Mouse (Mus musculus) spleen, adult 2 months (tissue): ENCODE results near the gene Rspo1.

Source experiments
- CTCF ChIP-seq: fragments of 200-500 bp; IDR thresholded peaks from 2 replicates; pipeline ENCODE4 v1.5.1; 2011; ENCODE audit warnings: mild to moderate bottlenecking, inconsistent platforms; ENCODE audit not compliant: insufficient read depth, insufficient read length, insufficient replicate concordance; ENCODE audit errors: extremely low read depth
- POLR2A ChIP-seq: fragments of 200-500 bp; IDR thresholded peaks from 2 replicates; pipeline ENCODE4 v1.6.1; 2011; ENCODE audit warnings: low read depth, low read length, inconsistent platforms

- TF ChIP-seq POLR2A (no peak), CTCF (no peak)
Observed at GRCm38 (mm10) chr4:124970194-124970593, 16.0 kb upstream of the Rspo1 start.
